Mouse (Mus musculus): Measurements from ENCODE around the gene Luzp1. TPM values are rescaled to one million over a fixed set of nuclear protein-coding genes. Genes with fewer than 3 reads are reported as not detected.
A peak's percentile ranks its signal among the peaks of the same experiment; 100 is the strongest.

Gene Luzp1
- total RNA-seq, 2 experiments from 2014 or later = 0.42 to 1.5 TPM

GRCm38 (mm10) chr4:136526412-136526811 lies 56.9 kb downstream of the Luzp1 start:
- peak; percentile 81 for ATAC-seq (replicated peaks; ENCODE audit: low FRiP score, poor library complexity, severe bottlenecking)

- no peak for ATAC-seq (replicated peaks; ENCODE audit: low FRiP score, poor library complexity, severe bottlenecking)
Observed at GRCm38 (mm10) chr4:136545151-136545550, 75.6 kb downstream of the Luzp1 start.

- no peak for ATAC-seq (replicated peaks; ENCODE audit: low FRiP score, poor library complexity, severe bottlenecking)
Observed at GRCm38 (mm10) chr4:136546279-136547045, 76.9 kb downstream of the Luzp1 start.

- ATAC-seq (replicated peaks; ENCODE audit: low FRiP score, poor library complexity, severe bottlenecking) = no peak
Observed at GRCm38 (mm10) chr4:136547721-136548120, 78.2 kb downstream of the Luzp1 start.

- no peak for ATAC-seq (replicated peaks; ENCODE audit: low FRiP score, poor library complexity, severe bottlenecking)
Observed at GRCm38 (mm10) chr4:136548381-136548801, 78.8 kb downstream of the Luzp1 start.

- no peak for ATAC-seq (replicated peaks; ENCODE audit: low FRiP score, poor library complexity, severe bottlenecking)
Observed at GRCm38 (mm10) chr4:136553108-136553507, 83.5 kb downstream of the Luzp1 start.

GRCm38 (mm10) chr4:136557638-136558037 lies 88.1 kb downstream of the Luzp1 start:
- no peak for ATAC-seq (replicated peaks; ENCODE audit: low FRiP score, poor library complexity, severe bottlenecking)

GRCm38 (mm10) chr4:136559690-136560089 lies 90.1 kb downstream of the Luzp1 start:
- ATAC-seq (replicated peaks; ENCODE audit: low FRiP score, poor library complexity, severe bottlenecking) = no peak

GRCm38 (mm10) chr4:136560270-136560991 lies 90.9 kb downstream of the Luzp1 start:
- no peak for ATAC-seq (replicated peaks; ENCODE audit: low FRiP score, poor library complexity, severe bottlenecking)

- no peak for ATAC-seq (replicated peaks; ENCODE audit: low FRiP score, poor library complexity, severe bottlenecking)
Observed at GRCm38 (mm10) chr4:136562755-136563154, 93.2 kb downstream of the Luzp1 start.

- no peak for ATAC-seq (replicated peaks; ENCODE audit: low FRiP score, poor library complexity, severe bottlenecking)
Observed at GRCm38 (mm10) chr4:136568629-136569028, 99.1 kb downstream of the Luzp1 start.

GRCm38 (mm10) chr4:136569998-136570397 lies 100.4 kb downstream of the Luzp1 start:
- ATAC-seq (replicated peaks; ENCODE audit: low FRiP score, poor library complexity, severe bottlenecking) = no peak

GRCm38 (mm10) chr4:136581885-136582284 lies 112.3 kb downstream of the Luzp1 start:
- no peak for ATAC-seq (replicated peaks; ENCODE audit: low FRiP score, poor library complexity, severe bottlenecking)

GRCm38 (mm10) chr4:136587221-136587827 lies 117.8 kb downstream of the Luzp1 start:
- 0 out of 2 replicates have a peak, but pooled peaks have one; percentile 19 for ATAC-seq (replicated peaks; ENCODE audit: low FRiP score, poor library complexity, severe bottlenecking)

- 0 out of 2 replicates have a peak, but pooled peaks have one; percentile 51 for ATAC-seq (replicated peaks; ENCODE audit: low FRiP score, poor library complexity, severe bottlenecking)
Observed at GRCm38 (mm10) chr4:136588003-136588402, 118.4 kb downstream of the Luzp1 start.

- no peak for ATAC-seq (replicated peaks; ENCODE audit: low FRiP score, poor library complexity, severe bottlenecking)
Observed at GRCm38 (mm10) chr4:136592111-136592510, 122.5 kb downstream of the Luzp1 start.

GRCm38 (mm10) chr4:136594006-136594405 lies 124.4 kb downstream of the Luzp1 start:
- no peak for ATAC-seq (replicated peaks; ENCODE audit: low FRiP score, poor library complexity, severe bottlenecking)

GRCm38 (mm10) chr4:136595221-136595620 lies 125.7 kb downstream of the Luzp1 start:
- ATAC-seq (replicated peaks; ENCODE audit: low FRiP score, poor library complexity, severe bottlenecking) = no peak

- no peak for ATAC-seq (replicated peaks; ENCODE audit: low FRiP score, poor library complexity, severe bottlenecking)
Observed at GRCm38 (mm10) chr4:136598268-136598876, 128.8 kb downstream of the Luzp1 start.

- no peak for ATAC-seq (replicated peaks; ENCODE audit: low FRiP score, poor library complexity, severe bottlenecking)
Observed at GRCm38 (mm10) chr4:136599869-136600268, 130.3 kb downstream of the Luzp1 start.
